Mouse (Mus musculus) embryo, embryonic 9.5 days (tissue): ENCODE measurements around the gene E2f6.
A peak's percentile ranks its signal among the peaks of the same experiment; 100 is the strongest.

Experiments used
- DNase-seq: peaks from one replicate; pipeline ENCODE4 v3.0.0-alpha.2; 2017; ENCODE audit errors: extremely low spot score

E2f6 gene

GRCm38 (mm10) chr12:16810525-16811431 is at the start of gene E2f6:
Gene E2f6, plus strand, starts transcription at chr12:16810963.
- peak; percentile 87 for DNase-seq

DNA sequence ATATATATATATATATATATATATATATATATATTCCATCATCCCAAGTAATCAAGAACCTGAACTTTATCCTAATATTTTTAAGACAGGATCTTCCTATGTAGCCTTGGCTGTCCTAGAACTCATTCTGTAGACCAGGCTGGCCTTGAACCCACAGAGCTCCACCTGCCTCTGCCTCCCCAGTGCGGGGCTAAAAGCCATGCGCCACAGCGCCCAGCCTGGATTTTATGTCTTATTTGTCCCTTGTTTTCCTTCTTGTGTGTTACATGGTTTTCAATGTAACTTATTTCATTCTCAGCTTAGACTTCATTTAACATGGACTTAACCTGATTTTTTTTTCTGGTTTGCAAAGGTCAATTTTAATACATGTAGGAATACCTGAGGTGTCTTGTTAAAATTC is 49.3 kb upstream of the E2f6 start:
- no peak for DNase-seq

DNA sequence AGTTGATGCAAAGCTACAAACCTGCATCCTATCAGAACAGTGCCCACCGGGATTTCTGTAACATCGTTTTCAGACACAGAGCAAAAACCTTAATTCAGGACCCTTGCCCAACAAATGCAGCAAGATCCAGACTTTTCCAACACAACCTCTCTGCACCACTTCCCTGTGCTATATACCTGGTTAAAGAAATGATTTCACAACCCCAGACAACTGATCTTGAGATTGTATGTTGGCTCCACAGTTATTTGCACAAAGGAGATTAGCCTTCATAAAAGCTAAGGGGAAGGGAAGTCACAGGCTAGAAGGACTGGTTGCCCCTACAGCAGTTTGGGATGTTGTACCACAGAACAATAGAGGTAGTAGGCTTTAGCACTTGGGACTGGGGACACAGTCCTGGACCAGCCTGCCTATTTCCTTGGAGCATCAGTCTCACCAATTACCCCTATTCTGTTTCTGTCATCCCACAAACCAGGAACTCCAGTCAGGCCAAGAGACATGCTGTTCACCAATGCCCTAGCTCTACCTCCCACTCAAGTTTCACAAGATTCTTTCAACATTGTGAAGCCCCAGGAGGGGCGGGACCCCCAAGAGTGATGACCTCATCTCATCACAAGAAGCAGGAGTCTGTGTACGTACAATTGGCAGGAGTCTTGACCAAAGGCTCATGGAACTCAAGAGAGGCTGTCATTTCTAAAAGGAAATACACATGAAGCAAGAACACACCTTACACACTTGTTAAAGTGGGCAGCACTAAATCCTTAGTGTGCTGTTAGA is 46.9 kb upstream of the E2f6 start:
- DNase-seq: no peak

DNA sequence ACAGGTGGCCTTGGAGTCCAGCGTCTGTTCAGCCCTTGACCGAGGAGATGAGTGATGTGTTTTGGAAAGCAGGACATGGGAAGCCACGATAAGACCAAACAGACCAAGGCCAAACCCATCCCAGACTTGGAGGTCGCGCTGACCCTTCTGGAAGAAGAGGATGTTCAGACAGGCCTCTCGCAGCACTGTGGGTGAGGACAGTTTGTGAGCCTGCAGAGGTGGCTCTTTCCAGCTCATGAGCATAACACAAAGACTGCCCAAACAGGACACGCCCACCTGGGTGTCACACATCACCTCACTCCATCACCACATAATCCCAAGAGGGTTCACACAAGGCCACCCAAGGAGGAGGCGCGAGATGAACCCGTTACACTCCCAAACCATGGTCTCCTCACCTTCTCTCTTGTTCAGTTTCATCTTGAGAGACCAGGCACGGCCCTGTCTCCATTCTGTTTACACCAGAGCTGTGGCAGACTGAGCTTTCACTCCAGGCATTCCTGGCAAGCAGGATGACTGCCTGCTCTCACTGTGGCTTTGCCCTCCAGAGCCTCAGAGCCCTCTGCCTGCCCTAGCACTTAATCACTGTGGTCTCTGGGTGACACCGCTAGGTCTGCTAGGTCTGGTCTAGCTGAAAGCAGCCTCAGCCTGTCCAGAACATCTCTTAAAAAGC is 45.9 kb upstream of the E2f6 start:
- DNase-seq: no peak

- no peak for DNase-seq
These were observed 42.5 kb upstream of the E2f6 start for GRCm38 (mm10) chr12:16768251-16768650.

DNA sequence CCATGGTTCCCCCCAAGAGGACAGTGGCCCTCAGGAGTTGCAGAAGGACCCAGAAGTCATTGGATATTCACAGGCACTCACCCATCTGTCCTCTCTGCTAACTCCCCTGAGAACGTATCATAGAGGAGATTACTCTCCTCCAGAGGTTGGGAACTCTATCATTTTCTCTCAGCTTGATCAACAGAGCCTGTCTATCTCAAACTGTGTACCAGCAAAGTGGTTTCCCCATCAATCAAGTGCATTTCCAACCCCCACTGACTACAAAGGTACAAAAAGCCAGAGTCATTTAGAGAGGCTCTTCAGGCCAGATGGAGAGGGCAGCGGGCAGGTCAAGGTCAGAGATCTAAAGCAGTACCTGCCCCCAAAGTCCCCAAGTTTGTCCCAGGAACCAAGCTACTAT is 42.1 kb upstream of the E2f6 start:
- no peak for DNase-seq

DNA sequence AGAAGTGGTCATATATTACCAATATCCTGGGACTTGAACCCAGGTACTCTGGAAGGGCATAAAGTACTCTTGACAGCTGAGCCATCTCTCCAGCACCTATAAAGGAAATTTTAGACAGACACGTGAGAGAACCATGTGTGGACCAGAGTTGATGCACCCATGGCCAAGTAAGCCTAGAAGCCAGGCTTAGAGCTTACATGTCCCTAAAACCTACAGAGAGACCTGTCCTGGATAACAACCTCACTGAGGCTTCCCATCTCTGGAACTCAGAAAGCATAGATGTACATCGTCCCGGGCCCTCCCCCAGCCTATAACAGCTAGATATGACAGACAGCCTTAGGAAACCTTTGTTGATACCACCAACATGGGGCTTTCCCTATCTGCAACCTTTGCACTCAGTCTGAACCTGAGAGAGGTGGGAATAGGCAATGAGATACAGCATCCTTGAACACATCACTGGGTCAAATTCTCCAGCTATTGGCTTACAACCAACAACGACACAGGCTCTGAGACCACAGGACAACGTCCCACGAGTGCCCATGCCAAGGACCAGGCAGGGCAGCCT is 41.1 kb upstream of the E2f6 start:
- no peak for DNase-seq

DNA sequence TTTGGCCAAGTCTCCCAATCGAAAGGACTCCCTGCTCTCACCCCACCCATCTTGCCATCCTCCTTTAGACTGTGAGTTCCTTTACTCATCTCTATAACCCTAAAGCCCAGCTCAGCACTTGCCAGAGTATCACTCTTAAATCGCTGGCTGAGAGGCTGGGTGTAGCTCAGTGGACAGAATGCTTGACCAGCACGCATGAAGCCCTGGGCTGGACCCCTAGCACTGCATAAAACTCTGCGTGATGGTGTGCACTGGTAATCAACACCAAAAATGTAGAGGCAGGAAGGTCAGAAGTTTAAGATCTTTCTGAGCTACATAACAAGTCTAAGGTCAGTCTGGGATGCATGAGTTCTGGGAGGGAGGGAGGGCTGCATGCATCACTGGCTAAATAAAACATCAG is 36.2 kb upstream of the E2f6 start:
- DNase-seq: no peak

GRCm38 (mm10) chr12:16775351-16775750 is 35.4 kb upstream of the E2f6 start:
- DNase-seq: no peak

- DNase-seq: no peak
These were observed 32.2 kb upstream of the E2f6 start for GRCm38 (mm10) chr12:16778523-16778922.

DNA sequence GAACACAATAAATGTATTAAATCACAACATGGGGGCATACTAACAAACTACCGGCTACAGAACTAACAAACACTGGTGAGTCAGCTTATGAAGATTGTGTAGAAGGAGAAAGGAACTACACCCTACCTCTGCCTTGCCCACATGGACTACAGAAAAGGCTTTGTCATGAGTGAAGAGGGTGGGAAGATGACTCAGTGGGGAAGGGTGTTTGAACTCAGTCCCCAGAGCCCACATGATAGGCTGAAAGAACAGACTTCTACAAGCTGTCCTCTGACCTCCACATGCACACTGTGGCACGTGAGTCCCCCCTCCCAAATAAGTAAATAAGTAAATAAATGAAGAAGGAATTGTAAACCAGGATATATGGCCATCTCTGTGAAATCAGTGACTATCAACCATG is 31.6 kb upstream of the E2f6 start:
- no peak for DNase-seq

DNA sequence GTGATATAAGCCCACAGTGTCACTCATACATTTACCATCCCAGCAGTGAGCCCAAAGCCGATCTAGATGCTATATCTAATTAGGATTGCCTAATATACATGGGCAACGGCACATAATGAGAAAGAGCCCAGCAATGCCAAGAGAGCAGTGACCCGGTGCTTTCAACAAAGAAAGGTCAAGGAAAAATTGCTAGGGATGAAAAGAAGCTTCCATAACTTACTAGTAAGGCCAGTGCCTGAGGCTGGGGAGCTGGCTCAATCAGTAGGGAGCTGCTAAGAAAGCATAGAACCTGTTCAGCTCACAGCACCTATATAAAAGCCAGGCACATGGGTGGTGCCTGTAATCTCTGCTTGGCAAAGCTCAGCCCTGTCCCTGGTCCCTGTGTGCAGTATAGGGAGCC is 30.4 kb upstream of the E2f6 start:
- no peak for DNase-seq

DNA sequence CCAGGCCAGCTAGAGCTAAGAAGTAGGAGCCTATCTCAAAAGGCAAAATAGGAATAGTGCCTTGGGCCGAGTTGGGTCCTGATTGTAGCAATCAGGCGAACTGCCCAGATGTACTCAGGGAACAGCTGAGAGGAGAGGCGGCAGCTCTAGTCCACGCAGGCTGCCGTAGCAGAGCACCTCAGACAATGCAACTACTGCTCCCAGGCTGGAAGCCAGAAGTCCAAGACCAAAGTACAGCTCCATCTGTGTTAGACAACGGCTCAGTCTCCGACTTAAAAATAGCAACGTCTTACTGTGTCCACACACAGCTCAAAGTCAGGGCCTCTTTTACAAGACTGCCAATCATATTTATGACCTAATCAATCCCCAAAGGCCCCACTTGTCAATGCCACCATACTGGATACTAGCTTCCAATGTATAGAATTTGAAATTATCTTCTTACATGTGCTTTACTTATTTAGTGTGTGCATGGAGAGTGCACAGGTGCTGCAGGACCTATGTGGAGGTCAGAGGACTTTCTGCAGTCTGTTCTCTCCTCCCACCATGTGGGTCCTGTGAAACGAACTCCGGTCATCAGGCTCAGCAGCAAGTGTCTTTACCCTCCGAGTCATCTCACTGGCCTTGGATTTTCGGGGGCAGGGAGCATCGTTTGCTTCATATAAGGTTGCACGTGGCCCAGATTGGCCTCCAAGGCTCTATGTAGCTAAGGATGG is 29.6 kb upstream of the E2f6 start:
- DNase-seq: no peak

GRCm38 (mm10) chr12:16788600-16788999 is 22.2 kb upstream of the E2f6 start:
- DNase-seq: no peak

GRCm38 (mm10) chr12:16789199-16789598 is 21.6 kb upstream of the E2f6 start:
- DNase-seq: no peak

- DNase-seq: peak; percentile 83
These were observed 21.0 kb upstream of the E2f6 start for GRCm38 (mm10) chr12:16789756-16790155.

- DNase-seq: peak; percentile 51
These were observed 20.3 kb upstream of the E2f6 start for GRCm38 (mm10) chr12:16790456-16790855.

DNA sequence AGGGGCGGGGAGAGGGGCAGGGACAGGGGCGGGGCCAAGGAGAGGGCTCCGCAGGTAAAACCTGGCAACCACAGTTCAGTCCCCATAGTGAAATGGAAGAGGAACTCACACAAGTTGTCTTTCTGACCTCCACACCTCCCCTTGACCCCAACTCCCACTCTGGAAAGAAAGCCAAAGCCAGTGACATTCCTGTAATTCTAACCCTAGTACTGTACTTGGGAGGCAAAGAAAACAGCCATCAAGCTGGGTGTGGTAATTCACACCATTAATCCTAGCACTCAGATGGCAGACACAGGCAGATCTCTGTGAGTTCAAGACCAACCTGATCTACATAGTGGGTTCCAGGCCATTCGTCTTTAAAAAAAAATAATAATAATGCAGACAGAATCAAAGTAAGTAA is 17.4 kb upstream of the E2f6 start:
- DNase-seq: no peak

DNA sequence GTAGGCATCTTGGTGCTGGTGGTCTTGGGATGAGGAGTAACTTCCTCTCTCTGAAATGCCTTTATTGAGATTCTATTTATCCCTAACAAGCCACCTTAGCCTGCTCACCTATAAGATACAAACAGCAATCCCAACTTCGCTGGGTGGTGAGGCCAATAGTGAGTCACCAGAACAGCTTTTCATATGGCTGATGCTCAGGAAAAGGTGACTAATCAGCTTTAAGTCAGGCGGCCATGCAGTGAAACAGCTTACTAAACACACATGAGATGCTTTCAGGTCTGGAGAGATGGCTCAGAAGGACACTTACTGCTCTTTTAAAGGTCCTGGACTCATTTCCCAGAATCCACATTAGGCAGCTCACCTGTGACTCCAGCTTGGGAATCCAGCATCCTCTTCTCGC is 15.0 kb upstream of the E2f6 start:
- DNase-seq: no peak

GRCm38 (mm10) chr12:16798894-16799293 is 11.9 kb upstream of the E2f6 start:
- DNase-seq: peak; percentile 28

DNA sequence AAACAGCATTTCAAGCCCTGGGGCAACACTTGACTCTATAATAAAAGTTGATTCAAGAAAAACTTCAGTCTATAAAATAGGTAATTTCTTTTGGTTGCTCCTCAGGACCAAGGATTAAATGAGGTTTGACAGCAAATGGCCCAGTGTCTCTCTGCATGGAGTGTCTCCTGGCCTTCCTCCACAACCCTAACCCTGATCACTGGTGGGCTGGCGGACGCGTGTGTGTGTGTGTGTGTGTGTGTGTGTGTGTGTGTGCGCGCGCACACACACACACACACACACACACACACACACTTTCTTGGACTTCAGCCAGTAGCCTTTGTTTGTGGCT is 10.9 kb upstream of the E2f6 start:
- no peak for DNase-seq
